Mouse (Mus musculus) inflammation-experienced regulatory T-cells, adult 6 months (primary cell): ENCODE results near the gene Slc10a7. TPM values are rescaled to one million over a fixed set of nuclear protein-coding genes. Genes with fewer than 3 reads are reported as not detected.
"Not testable (repeated sequence)": the region's sequence is repeated elsewhere in the genome, so short reads cannot be mapped to it uniquely, and the experiment has no call there.

Experiments used
- ATAC-seq: one replicate; pipeline ENCODE4 v1.8.0; 2017
- polyA plus RNA-seq, 3 experiments: library from polyadenylated mRNA; unstranded; fragments of 100-300 nt; shearing (Covaris generic); gene quantifications; one replicate each; pipeline ENCODE4 v1.2.1; 2017

Gene Slc10a7
- 10 to 100 TPM; 13.2 to 19.9 (median 17.1) TPM for polyA plus RNA-seq

DNA sequence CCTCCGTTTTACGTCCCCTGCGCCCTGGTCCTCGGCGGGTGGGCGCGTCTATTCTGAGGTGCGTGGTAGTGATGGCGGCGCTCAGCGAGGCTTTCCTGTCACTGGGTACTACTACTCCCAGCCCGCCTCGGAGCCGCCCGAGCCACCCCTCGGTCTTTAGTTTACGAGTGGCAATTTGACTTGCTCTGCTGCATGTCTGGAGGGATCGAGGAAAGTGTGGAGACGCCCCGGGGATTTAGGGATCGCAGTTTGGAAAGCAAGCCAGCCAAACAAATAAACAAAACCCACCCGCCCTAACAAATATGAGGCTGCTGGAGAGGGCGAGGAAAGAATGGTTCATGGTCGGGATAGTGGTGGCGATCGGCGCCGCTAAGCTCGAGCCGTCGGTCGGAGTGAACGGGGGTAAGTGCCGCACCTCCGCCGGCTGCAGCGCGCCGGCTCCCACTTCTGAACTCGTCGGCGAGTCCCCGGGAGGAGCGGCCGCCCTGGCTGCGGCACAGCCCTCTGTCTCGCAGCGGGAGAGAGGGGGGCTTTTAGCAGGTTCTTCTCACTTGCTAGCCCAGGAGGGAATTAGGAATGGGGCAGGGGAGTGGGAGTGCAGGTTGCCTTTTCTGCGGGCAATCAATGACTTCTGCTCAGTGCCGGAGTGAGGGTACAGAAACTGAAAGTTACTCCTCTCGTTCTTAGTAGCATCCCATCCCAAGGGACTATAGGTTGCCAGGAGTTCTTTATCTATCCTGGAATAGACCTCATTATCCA is at the start of gene Slc10a7:
Gene Slc10a7 (plus strand): TSS at position 74 of the 759 bp plus-strand sequence.
- ATAC-seq, result peak; percentile 85

DNA sequence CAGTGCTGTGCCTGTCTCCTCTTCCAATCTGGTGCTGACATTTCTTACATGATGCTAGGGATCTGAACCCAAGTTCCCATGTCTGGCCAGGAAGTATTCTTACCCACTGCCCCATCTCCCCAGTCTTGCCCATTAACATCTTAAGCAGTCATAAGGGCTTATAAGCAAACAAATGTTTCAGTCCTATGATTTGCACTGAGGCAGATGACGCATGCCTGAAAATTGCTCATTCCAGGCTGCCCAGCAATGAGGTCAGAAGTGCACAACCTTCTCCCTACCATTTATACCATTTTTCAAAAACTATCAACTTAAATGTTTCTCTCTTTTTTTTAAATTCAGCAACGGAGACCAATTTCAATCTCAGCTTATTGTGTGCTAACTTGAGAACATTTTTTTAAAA is 45.2 kb upstream of the Slc10a7 start:
- ATAC-seq, result no peak

- ATAC-seq, result no peak
These were observed 41.3 kb upstream of the Slc10a7 start for GRCm38 (mm10) chr8:78467889-78468288.

DNA sequence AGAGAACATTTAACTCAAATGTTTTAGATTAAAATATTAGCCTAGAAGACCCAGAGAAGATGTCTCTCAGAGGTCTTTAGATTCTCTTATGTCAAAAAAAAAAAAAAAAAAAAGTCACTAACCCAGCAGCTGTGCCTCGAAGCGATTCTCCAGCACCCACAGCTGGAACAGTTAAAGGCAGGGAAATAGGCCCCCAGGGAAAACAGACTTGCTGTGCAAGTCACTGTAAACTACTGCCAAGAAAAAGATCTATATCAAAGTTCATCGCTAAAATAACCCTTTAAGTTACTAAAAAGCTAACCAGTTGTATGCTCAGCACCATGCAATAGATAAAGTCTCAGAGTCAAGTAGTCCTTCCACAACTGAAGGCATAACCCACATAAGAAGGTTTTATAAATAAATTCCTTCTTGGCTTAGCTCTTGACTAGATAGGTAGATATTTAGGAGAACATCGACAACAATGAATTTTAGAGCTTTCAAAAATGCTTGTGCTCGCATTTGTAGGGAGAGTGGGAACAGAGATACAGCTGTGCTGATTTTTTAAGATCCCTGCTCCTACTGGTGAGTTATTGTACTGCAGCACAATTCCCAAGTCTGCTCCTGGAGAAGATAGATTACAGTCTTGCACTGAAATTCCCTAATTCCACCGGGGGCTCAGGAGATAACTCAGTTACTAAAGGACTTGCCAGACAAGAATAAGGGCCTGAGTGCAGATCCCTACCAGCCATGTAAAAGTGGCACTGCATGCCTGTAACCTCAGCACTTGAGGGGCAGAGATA is 31.9 kb upstream of the Slc10a7 start:
- ATAC-seq, result no peak

DNA sequence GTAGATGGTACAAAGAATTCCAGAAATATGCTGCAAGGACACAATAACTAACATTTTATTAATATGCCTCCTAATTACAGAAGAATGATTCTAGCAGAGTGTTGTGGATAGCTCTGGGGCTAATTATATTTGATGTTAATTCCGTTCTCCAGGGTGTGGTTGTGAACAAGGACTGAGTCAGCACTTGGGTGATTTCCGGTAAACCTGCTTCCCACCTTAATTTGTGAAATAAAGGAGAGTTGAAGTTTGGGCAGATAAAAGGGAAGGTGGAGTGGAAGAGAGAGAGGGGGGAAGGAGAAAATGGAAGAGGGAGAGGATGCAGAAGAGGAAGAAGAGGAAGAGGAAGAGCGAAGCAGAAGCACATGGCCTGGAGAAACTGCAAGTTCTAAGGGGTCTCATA is 19.4 kb upstream of the Slc10a7 start:
- no peak for ATAC-seq

DNA sequence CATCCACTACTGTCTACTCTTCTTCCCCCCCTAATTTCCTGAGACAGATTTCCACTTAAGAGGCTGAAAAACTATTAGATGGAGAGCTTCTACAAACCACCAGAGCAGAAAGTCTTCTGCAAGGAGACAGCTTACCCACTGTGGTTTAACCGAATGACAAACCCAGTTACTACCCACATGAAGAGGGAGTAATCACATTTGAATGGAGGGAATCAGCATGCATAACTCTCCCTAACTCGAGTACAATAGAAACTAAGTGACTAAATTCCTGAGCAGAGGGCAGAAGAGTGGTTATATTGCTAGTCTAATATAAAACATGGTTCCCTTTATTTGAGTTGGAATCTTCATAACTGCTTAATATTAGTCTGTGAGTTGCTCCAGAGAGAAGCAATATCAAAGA is 16.1 kb upstream of the Slc10a7 start:
- no peak for ATAC-seq

GRCm38 (mm10) chr8:78496273-78496672 is 12.9 kb upstream of the Slc10a7 start:
- ATAC-seq, result not testable (repeated sequence)

DNA sequence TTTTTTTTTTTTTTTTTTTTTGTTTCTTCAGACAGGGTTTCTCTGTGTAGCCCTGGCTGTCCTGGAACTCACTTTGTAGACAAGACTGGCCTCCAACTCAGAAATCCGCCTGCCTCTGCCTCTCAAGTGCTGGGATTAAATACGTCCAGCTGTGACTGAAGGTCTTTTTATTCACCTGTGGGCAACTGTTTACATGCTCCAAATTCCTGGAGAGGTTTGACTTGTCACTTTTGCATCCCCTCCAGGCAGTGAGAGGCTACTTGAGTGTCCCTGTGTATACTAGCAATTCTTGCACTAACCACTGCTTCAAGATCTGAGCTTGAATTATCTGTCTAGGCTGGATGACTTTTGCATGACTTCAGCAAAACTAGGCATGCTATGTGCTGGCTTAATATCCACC is 6.4 kb upstream of the Slc10a7 start:
- ATAC-seq, result no peak

GRCm38 (mm10) chr8:78507979-78508718 is 997 bp upstream of the Slc10a7 start:
- peak; percentile 29 for ATAC-seq

DNA sequence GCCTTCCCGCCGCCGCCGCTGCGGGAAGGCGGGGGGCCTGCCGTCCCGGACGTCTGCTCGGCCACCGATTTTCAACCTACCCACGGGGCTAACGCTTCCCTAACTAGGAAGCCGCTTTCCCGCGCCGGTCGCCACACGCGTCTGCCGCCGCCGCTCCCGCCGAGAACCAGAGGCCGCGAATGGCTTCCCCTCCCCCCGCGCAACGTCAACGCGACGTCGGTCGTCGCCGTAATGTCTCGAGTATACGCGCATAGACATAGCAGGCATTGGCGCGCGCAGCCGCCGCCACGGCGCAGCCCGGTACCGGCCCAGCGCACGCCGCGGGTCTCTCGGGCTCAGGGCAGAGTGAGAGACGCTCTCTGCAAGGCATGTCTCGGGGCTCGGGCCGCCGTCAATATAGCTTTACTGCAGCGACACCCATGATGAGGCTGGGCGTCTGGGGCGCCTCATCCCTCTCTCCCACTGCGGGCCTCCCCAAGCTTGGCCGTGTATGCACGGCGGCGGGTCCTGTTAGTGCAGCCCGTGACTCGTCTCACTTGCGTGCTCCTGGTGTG is 350 bp upstream of the Slc10a7 start, which contains the start of gene Rbmxl1:
Gene Rbmxl1 (minus strand): TSS at position 180 of the 554 bp plus-strand sequence.
- peak; percentile 73 for ATAC-seq

DNA sequence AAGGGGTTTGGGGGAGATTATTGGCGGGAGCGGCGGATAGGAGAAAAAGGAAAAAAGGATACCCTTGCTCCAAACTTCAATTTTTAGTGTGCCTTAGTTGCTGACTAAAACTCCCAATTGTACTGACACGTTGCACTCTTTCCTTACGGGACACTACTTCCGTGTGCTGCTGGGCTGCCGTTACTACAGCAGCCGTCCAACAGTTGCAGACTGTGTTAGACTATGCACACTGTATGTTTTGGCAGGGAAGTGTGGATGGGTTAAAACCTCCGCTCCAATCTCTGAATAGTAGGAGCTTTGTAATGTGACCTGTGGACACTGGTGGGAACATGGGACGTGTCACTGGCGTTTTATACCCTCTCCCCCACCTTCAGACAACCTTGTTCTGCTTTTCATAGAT is 948 bp downstream of the Slc10a7 start:
- no peak for ATAC-seq

- no peak for ATAC-seq
These were observed 1.8 kb downstream of the Slc10a7 start for GRCm38 (mm10) chr8:78510926-78511325.

DNA sequence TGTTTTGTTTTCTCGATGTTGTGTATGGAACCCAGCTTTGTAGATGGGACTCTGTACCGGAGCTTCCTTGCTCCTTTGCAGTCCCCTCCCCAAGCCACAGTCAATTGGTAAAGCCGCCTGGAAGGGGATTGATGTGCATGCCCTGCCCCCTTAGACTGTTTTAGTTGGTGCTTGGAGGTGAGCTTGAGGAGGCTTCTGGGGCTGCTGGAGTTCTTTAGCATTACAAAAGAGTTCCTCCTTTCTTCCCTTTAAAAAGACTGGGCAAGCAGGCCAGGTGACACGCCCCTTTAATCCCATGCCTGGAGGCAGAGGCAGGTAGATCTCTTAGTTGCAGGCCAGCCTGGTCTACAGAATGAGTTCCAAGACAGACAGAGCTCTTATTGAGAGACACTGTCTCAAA is 4.0 kb downstream of the Slc10a7 start:
- no peak for ATAC-seq

DNA sequence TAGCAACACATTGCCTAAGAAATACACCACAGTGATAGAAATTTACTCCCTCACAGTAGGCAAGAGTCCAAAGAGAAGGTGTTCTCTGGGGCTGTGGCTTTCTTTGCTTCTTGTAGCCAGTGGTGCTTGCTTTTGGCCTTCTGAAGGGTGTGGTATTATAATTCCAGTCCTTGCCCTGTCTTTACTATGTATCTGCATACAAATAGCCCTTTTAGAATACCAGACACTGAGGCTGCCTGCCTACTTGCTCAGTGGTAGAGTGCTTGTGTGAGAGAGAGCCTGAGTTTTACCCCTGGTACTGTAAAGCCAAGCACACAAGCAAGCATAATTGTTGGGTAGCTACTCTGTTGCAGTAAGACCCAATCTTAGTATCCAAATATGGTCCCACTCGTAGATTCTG is 5.6 kb downstream of the Slc10a7 start:
- no peak for ATAC-seq

GRCm38 (mm10) chr8:78515132-78515531 is 6.0 kb downstream of the Slc10a7 start:
- ATAC-seq, result no peak

DNA sequence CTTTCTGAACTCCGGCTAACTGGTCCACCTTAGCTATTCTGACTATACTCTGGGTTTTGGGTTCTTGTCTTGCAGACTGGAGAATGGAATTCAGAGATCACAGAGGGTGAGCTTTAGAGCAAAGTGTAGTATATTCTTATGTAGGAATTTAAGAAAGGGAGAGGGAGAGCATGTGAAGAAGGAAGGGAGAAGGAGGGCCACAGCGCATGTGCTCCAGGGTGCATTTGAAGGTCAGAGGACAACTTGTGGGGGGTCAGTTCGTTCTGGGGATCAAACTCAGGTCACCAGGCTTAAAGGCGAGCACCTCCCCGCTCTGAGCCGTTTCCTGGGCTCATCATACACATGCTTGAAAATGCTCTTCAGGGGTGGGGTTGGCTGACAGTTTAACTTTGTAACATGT is 24.8 kb downstream of the Slc10a7 start:
- ATAC-seq, result no peak

DNA sequence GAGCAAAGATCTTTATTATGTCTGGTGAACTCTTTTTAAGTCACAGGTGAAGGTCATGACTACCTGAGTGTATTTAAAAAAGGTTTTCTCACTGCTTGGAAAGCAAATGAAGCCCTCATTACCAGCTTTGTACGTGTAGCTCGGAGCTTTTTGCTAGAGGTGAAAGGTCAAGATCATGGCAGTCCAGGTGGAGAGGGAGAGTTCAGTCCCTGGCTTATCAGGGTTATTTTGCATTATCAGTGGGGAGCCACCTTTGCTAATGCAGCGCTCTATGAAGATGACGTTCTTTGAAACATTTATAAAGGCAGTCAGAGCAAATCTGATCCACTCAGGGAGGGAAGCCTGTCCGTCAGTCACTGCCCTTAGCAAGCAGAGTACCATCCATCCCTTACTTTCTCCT is 27.6 kb downstream of the Slc10a7 start:
- ATAC-seq, result no peak

DNA sequence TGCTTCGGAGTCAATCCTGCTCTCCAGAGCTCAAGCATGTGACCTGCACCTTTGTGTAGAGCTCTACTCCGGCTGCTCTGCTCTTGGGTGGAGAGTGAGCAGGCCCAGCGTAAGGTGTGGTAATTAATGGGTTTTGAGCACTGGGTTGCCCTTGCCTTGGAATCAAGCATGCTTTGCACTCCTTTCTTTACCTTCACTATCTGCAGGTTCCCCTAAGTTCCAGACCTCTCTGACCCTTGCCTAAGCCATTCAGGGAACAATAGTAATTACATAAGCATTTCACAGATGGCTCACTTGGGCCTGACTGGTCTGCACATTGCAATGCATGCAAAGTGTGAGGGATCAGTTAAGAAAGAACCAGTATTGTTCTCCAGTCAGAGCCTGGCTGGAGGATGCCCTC is 28.6 kb downstream of the Slc10a7 start:
- no peak for ATAC-seq

DNA sequence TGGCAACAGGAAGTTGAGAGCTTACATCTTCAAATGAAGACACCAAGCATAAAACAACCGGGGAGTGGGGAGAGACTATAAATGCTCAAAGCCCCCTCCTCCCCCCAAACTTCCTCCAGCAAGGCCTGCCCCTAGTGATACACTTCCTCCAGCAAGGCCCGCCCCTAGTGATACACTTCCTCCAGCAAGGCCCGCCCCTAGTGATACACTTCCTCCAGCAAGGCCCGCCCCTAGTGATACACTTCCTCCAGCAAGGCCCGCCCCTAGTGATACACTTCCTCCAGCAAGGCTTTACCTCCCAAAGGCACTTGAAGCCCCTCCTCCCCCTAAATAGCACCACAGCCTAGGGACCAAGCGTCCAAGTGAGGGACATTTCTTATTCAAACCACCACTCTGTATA is 33.5 kb downstream of the Slc10a7 start:
- not testable (repeated sequence) for ATAC-seq

DNA sequence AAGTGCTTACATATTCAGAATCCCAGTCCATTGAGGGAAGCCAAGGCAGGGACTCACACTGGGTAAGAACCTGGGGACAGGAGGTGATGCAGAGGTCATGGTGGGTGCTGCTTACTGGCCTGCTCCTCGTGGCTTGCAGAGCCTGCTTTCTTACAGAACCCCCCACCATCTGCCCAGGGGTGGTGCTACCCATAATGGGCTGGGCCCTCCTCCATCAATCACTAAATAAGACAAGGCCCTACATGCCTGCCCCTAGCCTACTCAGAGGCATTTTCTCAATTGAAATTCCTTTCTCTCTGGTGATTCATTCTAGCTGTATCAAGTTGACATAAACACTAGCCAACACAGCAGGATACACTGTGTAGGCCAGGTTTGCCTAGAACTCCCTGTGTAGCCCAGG is 34.5 kb downstream of the Slc10a7 start:
- no peak for ATAC-seq

GRCm38 (mm10) chr8:78544545-78544944 is 35.4 kb downstream of the Slc10a7 start:
- ATAC-seq, result no peak

GRCm38 (mm10) chr8:78545153-78545817 is 36.1 kb downstream of the Slc10a7 start:
- ATAC-seq, result not testable (repeated sequence)
